In the genomic region with DNA sequence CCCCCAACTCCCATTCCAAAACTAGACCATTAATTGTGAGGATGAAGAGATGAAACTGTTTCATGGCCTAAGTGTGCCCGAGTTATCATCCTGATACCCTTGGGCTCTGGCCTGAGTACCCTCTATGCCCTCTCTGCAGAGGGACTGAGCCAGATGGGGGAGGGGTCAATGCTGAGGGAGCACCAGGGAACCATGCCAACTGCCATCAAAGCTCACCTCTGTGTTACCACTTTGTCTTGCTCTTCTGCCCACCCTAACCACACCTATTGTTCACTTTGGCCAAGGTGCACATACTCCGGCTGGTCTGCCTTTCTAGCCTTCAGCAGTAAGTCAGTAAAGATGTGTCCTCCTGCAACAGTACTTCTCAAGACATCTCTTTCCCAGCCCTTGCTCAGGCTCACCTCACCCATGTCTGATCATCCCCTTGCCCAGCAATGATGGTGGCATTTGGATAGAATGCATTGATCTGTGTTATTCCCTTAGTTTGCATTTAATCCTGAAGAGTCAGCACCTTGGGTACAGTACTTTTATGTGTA, we compare ENCODE assay signal across 9 mouse cellular contexts. TPM values are rescaled to one million over a fixed set of nuclear protein-coding genes. Genes with fewer than 3 reads are reported as not detected.
A peak's percentile ranks its signal among the peaks of the same experiment; 100 is the strongest.
DNase-seq lines count a peak whose midpoint lies in the region; ATAC-seq and TF ChIP-seq lines count a peak whose summit lies in the region.
"Had no signal": no experiment of that assay in that cellular context is flagged by ENCODE, and none has a peak within 500 bp of the region (broad histone marks: within the 10 kb centered on the region; RNA-seq: fewer than 3 reads in every experiment).

No protein-coding gene starts in this region.

- no peak overlapping the region for H3K4me2 ChIP-seq in embryonic facial prominence, embryonic 15.5 days (replicated peaks)
- H3K4me2 ChIP-seq in intestine, postnatal 0 days (replicated peaks; ENCODE audit: low read depth): no peak overlapping the region
- H3K4me2 ChIP-seq in neural tube, embryonic 14.5 days (ENCODE audit: low read depth, low read length): no peak overlapping the region

- WGBS in embryonic facial prominence, embryonic 15.5 days: 83% methylated on average over 2 of the region's 2 CpGs
- 97% methylated on average over 2 of the region's 2 CpGs for WGBS in intestine, postnatal 0 days
- 72% methylated on average over 2 of the region's 2 CpGs for WGBS in neural tube, embryonic 14.5 days

- no peak for ATAC-seq in embryonic facial prominence, embryonic 15.5 days (ENCODE audit: insufficient number of reproducible peaks, low FRiP score, low TSS enrichment, low read depth)
- no peak for ATAC-seq in intestine, postnatal 0 days
- ATAC-seq in neural tube, embryonic 14.5 days (ENCODE audit: low read depth): no peak
- no peak for ATAC-seq in megakaryocyte, adult 5-6 weeks (ENCODE audit: poor library complexity, severe bottlenecking)
- no peak for ATAC-seq in frontal cortex, adult (ENCODE audit: low TSS enrichment)

- no peak overlapping the region for H3K4me3 ChIP-seq in layer of hippocampus, adult 2 months
- no peak overlapping the region for H3K4me3 ChIP-seq in embryonic facial prominence, embryonic 15.5 days (replicated peaks)
- H3K4me3 ChIP-seq in intestine, postnatal 0 days (ENCODE audit: low read depth, low read length): no peak overlapping the region
- no peak overlapping the region for H3K4me3 ChIP-seq in neural tube, embryonic 14.5 days (ENCODE audit: low read depth, low read length)

- peak overlapping the region; percentile 99 for H3K27ac ChIP-seq in layer of hippocampus, adult 2 months
- peak overlapping the region; percentile 98 for H3K27ac ChIP-seq in embryonic facial prominence, embryonic 15.5 days (replicated peaks)
- H3K27ac ChIP-seq in intestine, postnatal 0 days (ENCODE audit: low read depth, low read length): peak overlapping the region; percentile 79; the same call in 1 of the 2 replicates
- peak overlapping the region; percentile 97 for H3K27ac ChIP-seq in neural tube, embryonic 14.5 days (ENCODE audit: low read depth, low read length)

- H3K4me1 ChIP-seq in embryonic facial prominence, embryonic 15.5 days: peaks cover 71% of the 10 kb centered on the region
- peaks cover 39% of the 10 kb centered on the region for H3K4me1 ChIP-seq in intestine, postnatal 0 days (replicated peaks; ENCODE audit: control insufficient read depth, insufficient read depth, low read length)
- peaks cover 47% of the 10 kb centered on the region for H3K4me1 ChIP-seq in neural tube, embryonic 14.5 days (ENCODE audit: control insufficient read depth, insufficient read depth, low read length)

- DNase-seq in layer of hippocampus, adult 2 months (ENCODE audit: low spot score in 2 of 2): no peak
- DNase-seq in layer of hippocampus, postnatal 36 days: no peak
- no peak for DNase-seq in adrenal gland, adult 2 months

- H3K27me3 ChIP-seq in embryonic facial prominence, embryonic 15.5 days: no peaks in the 10 kb centered on the region
- H3K27me3 ChIP-seq in intestine, postnatal 0 days (replicated peaks; ENCODE audit: control insufficient read depth, insufficient read depth, low read length): no peaks in the 10 kb centered on the region
- no peaks in the 10 kb centered on the region for H3K27me3 ChIP-seq in neural tube, embryonic 14.5 days (ENCODE audit: control insufficient read depth, insufficient read depth, low read length)

- no peak for TF ChIP-seq CTCF in layer of hippocampus, adult 2 months (conservative IDR thresholded peaks at IDR 0.05)
- no peak for TF ChIP-seq CTCF in intestine, postnatal 0 days (IDR thresholded peaks at IDR 0.05; ENCODE audit: low read depth)

- H3K9me3 ChIP-seq in embryonic facial prominence, embryonic 15.5 days (replicated peaks): no peaks in the 10 kb centered on the region
- H3K9me3 ChIP-seq in intestine, postnatal 0 days (ENCODE audit: control insufficient read depth): no peaks in the 10 kb centered on the region
- no peaks in the 10 kb centered on the region for H3K9me3 ChIP-seq in neural tube, embryonic 14.5 days (ENCODE audit: control insufficient read depth, low read length)
- H3K9me3 ChIP-seq: megakaryocyte, embryonic 14.5 days had no signal

- no peak overlapping the region for H3K9ac ChIP-seq in embryonic facial prominence, embryonic 15.5 days
- no peak overlapping the region for H3K9ac ChIP-seq in intestine, postnatal 0 days (ENCODE audit: low read depth, low read length)
- H3K9ac ChIP-seq in neural tube, embryonic 14.5 days (replicated peaks; ENCODE audit: low read depth, low read length): no peak overlapping the region

- no peaks in the 10 kb centered on the region for H3K36me3 ChIP-seq in embryonic facial prominence, embryonic 15.5 days
- H3K36me3 ChIP-seq in intestine, postnatal 0 days (ENCODE audit: control insufficient read depth, insufficient read depth): no peaks in the 10 kb centered on the region
- H3K36me3 ChIP-seq in neural tube, embryonic 14.5 days (ENCODE audit: control insufficient read depth, insufficient read depth, low read length): no peaks in the 10 kb centered on the region

RNA-seq across cellular contexts. Expression of gene Btg2, which starts 14.6 kb away (rescaled TPM):
- total RNA-seq in layer of hippocampus, adult 2 months (2021): 10 to 100 TPM; 17.2 to 22.0 TPM
- 10 to 100 TPM; 18.7 to 18.9 TPM for total RNA-seq in layer of hippocampus, postnatal 36 days (2021)
- polyA plus RNA-seq in embryonic facial prominence, embryonic 15.5 days (2015; fragmentation: Nextera tagmentation; extraction: Ambion mirVana): 39.9 and 41.3 TPM in 2 replicates
- polyA plus RNA-seq in intestine, postnatal 0 days (2015; fragmentation: Nextera tagmentation; extraction: Ambion mirVana): 30.0 and 32.6 TPM in 2 replicates
- 22.4 and 26.9 TPM in 2 replicates for polyA plus RNA-seq in neural tube, embryonic 14.5 days (2014; fragmentation: Nextera tagmentation; extraction: Ambion mirVana)
- total RNA-seq in adrenal gland, adult 2 months (2021): 10 to 100 TPM; 20.3 to 55.2 TPM
- 18.9 and 25.1 TPM in 2 replicates for polyA plus RNA-seq in adrenal gland, adult 2 months (2012; rRNA removed)
- 68.9 and 87.3 TPM in 2 replicates for total RNA-seq in megakaryocyte, adult 5-6 weeks (2015)
- total RNA-seq in megakaryocyte, adult 5-6 weeks (2017): 175 and 189 TPM in 2 replicates

RNA-seq across cellular contexts. Expression of gene Fmod, which starts 27.3 kb away (rescaled TPM):
- 1 to 10 TPM; 6.0 to 7.4 TPM for total RNA-seq in layer of hippocampus, adult 2 months (2021)
- 1 to 10 TPM; 4.0 to 7.8 TPM for total RNA-seq in layer of hippocampus, postnatal 36 days (2021)
- polyA plus RNA-seq in embryonic facial prominence, embryonic 15.5 days (2015; fragmentation: Nextera tagmentation; extraction: Ambion mirVana): 22.2 and 30.8 TPM in 2 replicates
- 2.2 and 2.4 TPM in 2 replicates for polyA plus RNA-seq in intestine, postnatal 0 days (2015; fragmentation: Nextera tagmentation; extraction: Ambion mirVana)
- polyA plus RNA-seq in neural tube, embryonic 14.5 days (2014; fragmentation: Nextera tagmentation; extraction: Ambion mirVana): 0.23 and 13.8 TPM in 2 replicates
- 10 to 100 TPM; 10.1 to 12.4 TPM for total RNA-seq in adrenal gland, adult 2 months (2021)
- polyA plus RNA-seq in adrenal gland, adult 2 months (2012; rRNA removed): 13.4 and 17.9 TPM in 2 replicates
- total RNA-seq in megakaryocyte, adult 5-6 weeks (2015): not detected in 2 replicates
- total RNA-seq in megakaryocyte, adult 5-6 weeks (2017): not detected in 2 replicates

RNA-seq across cellular contexts. Expression of gene Chit1, which starts 46.7 kb away (rescaled TPM):
- total RNA-seq in layer of hippocampus, adult 2 months (2021): under 1 TPM in 1 of 2 experiments, not detected in 1; 0.20 TPM
- not detected for total RNA-seq in layer of hippocampus, postnatal 36 days (2021)
- polyA plus RNA-seq in embryonic facial prominence, embryonic 15.5 days (2015; fragmentation: Nextera tagmentation; extraction: Ambion mirVana): 0.61 and 0.67 TPM in 2 replicates
- 0.25 TPM in 1 of 2 replicates, not detected in the other for polyA plus RNA-seq in intestine, postnatal 0 days (2015; fragmentation: Nextera tagmentation; extraction: Ambion mirVana)
- 0.52 and 1.4 TPM in 2 replicates for polyA plus RNA-seq in neural tube, embryonic 14.5 days (2014; fragmentation: Nextera tagmentation; extraction: Ambion mirVana)
- total RNA-seq in adrenal gland, adult 2 months (2021): not detected
- polyA plus RNA-seq in adrenal gland, adult 2 months (2012; rRNA removed): 0.07 and 0.08 TPM in 2 replicates
- total RNA-seq in megakaryocyte, adult 5-6 weeks (2015): 0.16 and 0.83 TPM in 2 replicates
- 0.07 TPM in 1 of 2 replicates, not detected in the other for total RNA-seq in megakaryocyte, adult 5-6 weeks (2017)

Comparison
In these comparisons a context has a peak if more than half of its experiments do, and no peak if none do; other contexts are left out.
1. RNA of gene Fmod, which starts 27.3 kb away (total RNA-seq): 10.1 to 12.4 TPM in adrenal gland, adult 2 months, 4.0 to 7.8 TPM in layer of hippocampus, postnatal 36 days and 6.0 to 7.4 TPM in layer of hippocampus, adult 2 months; not detected in megakaryocyte, adult 5-6 weeks; every median in the first group is over 4 times any median in the second.
2. Peak in every context shown above with its lines, with median percentiles within 50 percentile points of each other: H3K27ac ChIP-seq.